8 mouse cellular contexts compared by ENCODE assay signal in genomic region chr8:84182833-84183232, GRCm38 (mm10). TPM values are rescaled to one million over a fixed set of nuclear protein-coding genes. Genes with fewer than 3 reads are reported as not detected.
DNase-seq lines count a peak whose midpoint lies in the region; ATAC-seq and TF ChIP-seq lines count a peak whose summit lies in the region.

No protein-coding gene starts in this region.

- no peaks in the 10 kb centered on the region for H3K9me3 ChIP-seq in heart, embryonic 14.5 days (ENCODE audit: control insufficient read depth, low read length)
- H3K9me3 ChIP-seq in MEL (replicated peaks; ENCODE audit: insufficient read depth, low read length) = no peaks in the 10 kb centered on the region
- 0 out of 2 replicates have a peak, but pooled peaks cover 5% of the 10 kb centered on the region for H3K9me3 ChIP-seq in hindbrain, embryonic 10.5 days
- peaks cover 4% of the 10 kb centered on the region; the same call in 1 of the 2 replicates for H3K9me3 ChIP-seq in midbrain, embryonic 10.5 days (replicated peaks)

- intact Hi-C loops in heart, postnatal 10 days (cut with DNase I) = loop anchor here (2.0 kb wide), 2 partner anchors 34 to 78 kb away; partner anchors contain the start of genes 4930432K21Rik and Dcaf15

- H3K9ac ChIP-seq in heart, embryonic 14.5 days (ENCODE audit: low read length) = peak overlapping the region; percentile 97
- H3K9ac ChIP-seq in MEL (ENCODE audit: control insufficient read depth, low read depth, low read length, poor library complexity, severe bottlenecking) = peak overlapping the region; percentile 87

- no peak for TF ChIP-seq POLR2A in MEL (IDR thresholded peaks at IDR 0.05; ENCODE audit: control insufficient read depth in 1 of 2, insufficient read depth in 1 of 2, low read depth in 1 of 2, low read length in 2 of 2, poor library complexity in 1 of 2)

- no peak for TF ChIP-seq CTCF in MEL (IDR thresholded peaks at IDR 0.05 in 2 of 3, conservative IDR thresholded peaks at IDR 0.05 in 1 of 3; ENCODE audit: control insufficient read depth in 1 of 3, insufficient read depth in 1 of 3, low read depth in 2 of 3, low read length in 3 of 3, poor library complexity in 1 of 3, severe bottlenecking in 1 of 3)

- peaks cover 8% of the 10 kb centered on the region; the same call in 1 of the 2 replicates for H3K79me2 ChIP-seq in MEL (ENCODE audit: control insufficient read depth, insufficient read depth, low read length, poor library complexity)

- DNase-seq in heart, postnatal 10 days = no peak
- DNase-seq in MEL (ENCODE audit: low read depth, low spot score) = no peak
- no peak for DNase-seq in hindbrain, embryonic 10.5 days (ENCODE audit: low spot score)
- no peak for DNase-seq in midbrain, embryonic 10.5 days (ENCODE audit: low spot score)
- DNase-seq in cerebellum, postnatal 36 days = no peak
- DNase-seq in spleen, adult 18-20 months = no peak
- DNase-seq in gastrocnemius, postnatal 10 days = no peak

- peaks cover 28 to 58% of the 10 kb centered on the region in 2 experiments for H3K4me1 ChIP-seq in heart, embryonic 14.5 days (ENCODE audit: control insufficient read depth in 2 of 2, insufficient read depth in 2 of 2, low read length in 2 of 2)
- peaks cover 2 to 11% of the 10 kb centered on the region in 2 experiments; a peak in 3 of 4 replicates for H3K4me1 ChIP-seq in MEL (ENCODE audit: control insufficient read depth in 1 of 2, insufficient read depth in 2 of 2, low read length in 2 of 2)
- H3K4me1 ChIP-seq in hindbrain, embryonic 10.5 days (replicated peaks) = peaks cover 76% of the 10 kb centered on the region
- H3K4me1 ChIP-seq in midbrain, embryonic 10.5 days = peaks cover 78% of the 10 kb centered on the region

- TF ChIP-seq EP300 in MEL (IDR thresholded peaks at IDR 0.05; ENCODE audit: low read depth in 1 of 2, low read length in 2 of 2) = no peak

- peak overlapping the region in 1 of 2 experiments; percentile 78; a peak in 1 of 4 replicates for H3K27ac ChIP-seq in heart, embryonic 14.5 days (replicated peaks in 1 of 2; ENCODE audit: control insufficient read depth in 1 of 2, insufficient read depth in 1 of 2, low read depth in 2 of 2, low read length in 2 of 2)
- H3K27ac ChIP-seq in MEL (ENCODE audit: control insufficient read depth, low read depth, low read length) = no peak overlapping the region
- H3K27ac ChIP-seq in hindbrain, embryonic 10.5 days = peak overlapping the region; percentile 100
- peak overlapping the region; percentile 100 for H3K27ac ChIP-seq in midbrain, embryonic 10.5 days (replicated peaks)

- H3K4me2 ChIP-seq in heart, embryonic 14.5 days (ENCODE audit: low read length) = peak overlapping the region; percentile 92

- ATAC-seq in heart, embryonic 14.5 days (ENCODE audit: insufficient number of reproducible peaks, insufficient read depth, low FRiP score, low read depth) = no peak

- H3K27me3 ChIP-seq in heart, embryonic 14.5 days (ENCODE audit: control insufficient read depth, insufficient read depth, low read length) = no peaks in the 10 kb centered on the region
- H3K27me3 ChIP-seq in MEL (ENCODE audit: control insufficient read depth in 1 of 2, insufficient read depth in 2 of 2, low read length in 2 of 2) = no peaks in the 10 kb centered on the region
- peaks cover 22% of the 10 kb centered on the region for H3K27me3 ChIP-seq in hindbrain, embryonic 10.5 days (ENCODE audit: insufficient read depth, poor library complexity, severe bottlenecking)
- peaks cover 27% of the 10 kb centered on the region for H3K27me3 ChIP-seq in midbrain, embryonic 10.5 days (ENCODE audit: low read depth, poor library complexity, severe bottlenecking)

- 67% methylated on average over 4 of the region's 4 CpGs for WGBS in heart, embryonic 14.5 days
- 71% methylated on average over 4 of the region's 4 CpGs for WGBS in hindbrain, embryonic 10.5 days
- 70% methylated on average over 4 of the region's 4 CpGs for WGBS in midbrain, embryonic 10.5 days

- no peak for TF ChIP-seq RAD21 in MEL (IDR thresholded peaks at IDR 0.05; ENCODE audit: low read depth, low read length)

- H3K36me3 ChIP-seq in heart, embryonic 14.5 days (ENCODE audit: control insufficient read depth, insufficient read depth, low read length) = no peaks in the 10 kb centered on the region
- H3K36me3 ChIP-seq in MEL (ENCODE audit: control insufficient read depth in 1 of 2, insufficient read depth in 2 of 2, low read length in 2 of 2) = no peaks in the 10 kb centered on the region
- peaks cover 12% of the 10 kb centered on the region for H3K36me3 ChIP-seq in hindbrain, embryonic 10.5 days
- peaks cover 19% of the 10 kb centered on the region for H3K36me3 ChIP-seq in midbrain, embryonic 10.5 days

- peak overlapping the region; percentile 77 to 82 for H3K4me3 ChIP-seq in heart, embryonic 14.5 days (ENCODE audit: control insufficient read depth in 1 of 2, insufficient read depth in 1 of 2, low read depth in 1 of 2, low read length in 2 of 2)
- peak overlapping the region; percentile 75 to 97 for H3K4me3 ChIP-seq in MEL (ENCODE audit: control insufficient read depth in 1 of 2, insufficient read depth in 1 of 2, low read depth in 2 of 2, low read length in 2 of 2)
- H3K4me3 ChIP-seq in hindbrain, embryonic 10.5 days = peak overlapping the region; percentile 91
- H3K4me3 ChIP-seq in midbrain, embryonic 10.5 days = peak overlapping the region; percentile 94

TF ChIP-seq in MEL, 35 proteins besides CTCF, POLR2A, EP300 and RAD21:
- no peak for TF ChIP-seq JUND (IDR thresholded peaks at IDR 0.05; ENCODE audit: low read depth, low read length)

RNA-seq across cellular contexts. Expression of gene Nanos3, which starts 2.2 kb away (rescaled TPM):
- polyA plus RNA-seq in heart, embryonic 14.5 days (2014; fragmentation: Nextera tagmentation; extraction: Ambion mirVana) = 2.4 and 3.8 TPM in 2 replicates
- 1 to 10 TPM; 3.6 to 4.1 TPM for total RNA-seq in heart, postnatal 10 days (2021)
- total RNA-seq in MEL (2012; rRNA removed) = 0.56 and 2.0 TPM in 2 replicates
- polyA plus RNA-seq in MEL (2012; ENCODE audit: insufficient read depth in 1 of 2, insufficient read length in 2 of 2, low read depth in 1 of 2, low replicate concordance in 2 of 2, missing spikeins in 1 of 2) = 1 to 10 TPM in 1 of 2 experiments, not detected in 1; 1.7 TPM
- 2.5 and 6.8 TPM in 2 replicates for polyA plus RNA-seq in hindbrain, embryonic 10.5 days (2016; fragmentation: Nextera tagmentation; extraction: Ambion mirVana)
- 3.0 and 5.6 TPM in 2 replicates for polyA plus RNA-seq in midbrain, embryonic 10.5 days (2016; fragmentation: Nextera tagmentation; extraction: Ambion mirVana)
- total RNA-seq in gastrocnemius, postnatal 10 days (2021) = 1 to 10 TPM; 1.4 to 2.4 TPM

RNA-seq across cellular contexts. Expression of gene 4930432K21Rik, which starts 35.0 kb away (rescaled TPM):
- polyA plus RNA-seq in heart, embryonic 14.5 days (2014; fragmentation: Nextera tagmentation; extraction: Ambion mirVana) = 0.43 and 0.63 TPM in 2 replicates
- total RNA-seq in heart, postnatal 10 days (2021) = under 1 TPM; 0.22 to 0.32 TPM
- 1.3 and 2.2 TPM in 2 replicates for total RNA-seq in MEL (2012; rRNA removed)
- polyA plus RNA-seq in MEL (2012; ENCODE audit: insufficient read depth in 1 of 2, insufficient read length in 2 of 2, low read depth in 1 of 2, low replicate concordance in 2 of 2, missing spikeins in 1 of 2) = 1 to 10 TPM in 1 of 2 experiments, not detected in 1; 3.0 TPM
- polyA plus RNA-seq in hindbrain, embryonic 10.5 days (2016; fragmentation: Nextera tagmentation; extraction: Ambion mirVana) = 2.1 TPM in 2 replicates
- polyA plus RNA-seq in midbrain, embryonic 10.5 days (2016; fragmentation: Nextera tagmentation; extraction: Ambion mirVana) = 2.4 TPM in 2 replicates
- under 1 TPM; 0.32 to 0.54 TPM for total RNA-seq in gastrocnemius, postnatal 10 days (2021)

RNA-seq across cellular contexts. Expression of gene Cc2d1a, which starts 35.1 kb away (rescaled TPM):
- 9.3 and 11.8 TPM in 2 replicates for polyA plus RNA-seq in heart, embryonic 14.5 days (2014; fragmentation: Nextera tagmentation; extraction: Ambion mirVana)
- total RNA-seq in heart, postnatal 10 days (2021) = 10 to 100 TPM; 13.3 to 14.1 TPM
- 7.3 and 9.1 TPM in 2 replicates for total RNA-seq in MEL (2012; rRNA removed)
- polyA plus RNA-seq in MEL (2012; ENCODE audit: insufficient read depth in 1 of 2, insufficient read length in 2 of 2, low read depth in 1 of 2, low replicate concordance in 2 of 2, missing spikeins in 1 of 2) = 10 to 100 TPM in 1 of 2 experiments, not detected in 1; 18.7 TPM
- polyA plus RNA-seq in hindbrain, embryonic 10.5 days (2016; fragmentation: Nextera tagmentation; extraction: Ambion mirVana) = 18.2 and 19.0 TPM in 2 replicates
- polyA plus RNA-seq in midbrain, embryonic 10.5 days (2016; fragmentation: Nextera tagmentation; extraction: Ambion mirVana) = 14.0 and 18.1 TPM in 2 replicates
- total RNA-seq in gastrocnemius, postnatal 10 days (2021) = 10 to 100 TPM; 12.5 to 13.9 TPM

RNA-seq across cellular contexts. Expression of gene Zswim4, which starts 54.0 kb away (rescaled TPM):
- polyA plus RNA-seq in heart, embryonic 14.5 days (2014; fragmentation: Nextera tagmentation; extraction: Ambion mirVana) = 6.7 and 7.3 TPM in 2 replicates
- total RNA-seq in heart, postnatal 10 days (2021) = 10 to 100 TPM; 10.5 to 11.3 TPM
- 3.6 and 4.4 TPM in 2 replicates for total RNA-seq in MEL (2012; rRNA removed)
- polyA plus RNA-seq in MEL (2012; ENCODE audit: insufficient read depth in 1 of 2, insufficient read length in 2 of 2, low read depth in 1 of 2, low replicate concordance in 2 of 2, missing spikeins in 1 of 2) = 1 to 10 TPM in 1 of 2 experiments, not detected in 1; 7.4 TPM
- 36.9 and 53.5 TPM in 2 replicates for polyA plus RNA-seq in hindbrain, embryonic 10.5 days (2016; fragmentation: Nextera tagmentation; extraction: Ambion mirVana)
- 30.4 and 39.5 TPM in 2 replicates for polyA plus RNA-seq in midbrain, embryonic 10.5 days (2016; fragmentation: Nextera tagmentation; extraction: Ambion mirVana)
- total RNA-seq in gastrocnemius, postnatal 10 days (2021) = 1 to 10 TPM; 7.9 to 8.5 TPM

RNA-seq across cellular contexts. Expression of gene Podnl1, which starts 57.0 kb away (rescaled TPM):
- polyA plus RNA-seq in heart, embryonic 14.5 days (2014; fragmentation: Nextera tagmentation; extraction: Ambion mirVana) = 0.08 and 0.16 TPM in 2 replicates
- total RNA-seq in heart, postnatal 10 days (2021) = under 1 TPM in 1 of 2 experiments, not detected in 1; 0.12 TPM
- total RNA-seq in MEL (2012; rRNA removed) = 0.04 and 0.07 TPM in 2 replicates
- polyA plus RNA-seq in MEL (2012; ENCODE audit: insufficient read depth in 1 of 2, insufficient read length in 2 of 2, low read depth in 1 of 2, low replicate concordance in 2 of 2, missing spikeins in 1 of 2) = under 1 TPM in 1 of 2 experiments, not detected in 1; 0.08 TPM
- 0.13 TPM in 1 of 2 replicates, not detected in the other for polyA plus RNA-seq in hindbrain, embryonic 10.5 days (2016; fragmentation: Nextera tagmentation; extraction: Ambion mirVana)
- 0.09 and 0.14 TPM in 2 replicates for polyA plus RNA-seq in midbrain, embryonic 10.5 days (2016; fragmentation: Nextera tagmentation; extraction: Ambion mirVana)
- total RNA-seq in gastrocnemius, postnatal 10 days (2021) = 1 to 10 TPM in 1 of 2 experiments, under 1 TPM in 1; 0.14 to 2.4 TPM
